Mouse (Mus musculus): ENCODE data around the gene Pebp1. TPM values are rescaled to one million over a fixed set of nuclear protein-coding genes. Genes with fewer than 3 reads are reported as not detected.

Gene Pebp1
- polyA plus RNA-seq (2012; rRNA removed): 402 and 587 TPM in 2 replicates

GRCm38 (mm10) chr5:117286831-117287822 is at the start of gene Pebp1:
Pebp1 (minus strand) TSS chr5:117287625.

GRCm38 (mm10) chr5:117318741-117319629 is 31.6 kb upstream of the Pebp1 start, which contains the start of gene Vsig10:
Vsig10 (plus strand) TSS chr5:117319083.

Other genes starting within 250 kb of the Pebp1 start
- 86.9 and 133 TPM in 2 replicates for gene Suds3, start 171.5 kb downstream of the Pebp1 start, polyA plus RNA-seq (2012; rRNA removed)
- gene Taok3, start 167.5 kb downstream of the Pebp1 start, polyA plus RNA-seq (2012; rRNA removed): 11.6 and 14.3 TPM in 2 replicates
- 4.2 and 5.4 TPM in 2 replicates for gene Vsig10, start 31.5 kb upstream of the Pebp1 start, polyA plus RNA-seq (2012; rRNA removed)
- 56.5 and 70.5 TPM in 2 replicates for gene Wsb2, start 69.7 kb upstream of the Pebp1 start, polyA plus RNA-seq (2012; rRNA removed)
- gene Rfc5, start 101.4 kb upstream of the Pebp1 start, polyA plus RNA-seq (2012; rRNA removed): 60.6 and 64.4 TPM in 2 replicates
- gene Ksr2, start 126.4 kb upstream of the Pebp1 start, polyA plus RNA-seq (2012; rRNA removed): 0.96 and 1.2 TPM in 2 replicates

All from central nervous system, embryonic 11.5 days (tissue).